Mouse (Mus musculus) cortical plate, adult 2 months (tissue): ENCODE measurements at regions not wholly inside any gene's neighbourhood (a gene's known extent, or its start where the extent isn't known, plus 50 kb on each side); places are given as distances from the start of the nearest gene placed in this dataset.

Source experiments
- CTCF ChIP-seq: fragments of 200-500 bp; IDR thresholded peaks from 2 replicates; pipeline ENCODE4 v1.5.1; 2011; ENCODE audit warnings: mild to moderate bottlenecking, control low read depth, low read length; ENCODE audit not compliant: insufficient read depth; ENCODE audit errors: extremely low read depth
- POLR2A ChIP-seq: fragments of 200-500 bp; IDR thresholded peaks from 2 replicates; pipeline ENCODE4 v1.6.1; 2011; ENCODE audit warnings: mild to moderate bottlenecking, low read length, control low read depth; ENCODE audit not compliant: insufficient read depth; ENCODE audit errors: extremely low read depth

DNA sequence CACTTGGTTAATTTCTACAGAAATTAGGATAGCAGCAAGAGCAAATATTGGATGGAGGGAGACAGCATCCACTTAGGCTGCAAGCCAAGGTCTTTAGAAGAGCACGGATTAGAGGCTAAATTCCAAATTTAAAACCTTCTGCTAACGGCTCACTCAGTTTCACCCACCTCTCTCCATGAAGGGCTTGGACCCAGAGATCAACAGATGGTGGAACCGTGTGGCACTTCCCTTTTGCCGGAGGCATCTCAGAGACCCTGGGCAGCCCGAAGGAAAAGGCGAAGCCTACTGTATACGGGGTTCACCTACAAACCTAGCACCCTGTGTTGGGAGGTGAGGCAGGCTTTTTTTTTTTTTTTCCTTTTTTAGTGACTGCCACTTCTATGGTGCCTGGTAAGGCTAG is 229.9 kb downstream of the Gm45692 start:
- no peak for TF ChIP-seq CTCF
- TF ChIP-seq POLR2A = no peak
